Mouse (Mus musculus) erythroblast, adult 5-6 weeks (primary cell): Measurements from ENCODE around the gene Il27. TPM values are rescaled to one million over a fixed set of nuclear protein-coding genes. Genes with fewer than 3 reads are reported as not detected.
A peak's percentile ranks its signal among the peaks of the same experiment; 100 is the strongest.

ENCODE experiments used
- ATAC-seq: replicated peaks from 2 replicates; pipeline ENCODE4 v1.8.0; 2016; ENCODE audit warnings: moderate number of reproducible peaks, mild to moderate bottlenecking, moderate TSS enrichment, inconsistent platforms; ENCODE audit not compliant: poor library complexity, low FRiP score, severe bottlenecking
- total RNA-seq, 2 experiments: library from RNA; stranded (forward) in 1 of 2; stranded (reverse) in 1 of 2; fragments of 150-400 nt in 1 of 2; fragments of 200-764, 138-1000 nt in 1 of 2; gene quantifications; 2 replicates each; pipeline versions ENCODE4 v1.2.3 to v1.2.4; 2015 to 2017; ENCODE audit warnings: low replicate concordance in 2 of 2

Il27 gene
- total RNA-seq, 2 experiments from 2014 or later: not detected

- no peak for ATAC-seq
These were observed 13.1 kb upstream of the Il27 start for GRCm38 (mm10) chr7:126607796-126608195.

DNA sequence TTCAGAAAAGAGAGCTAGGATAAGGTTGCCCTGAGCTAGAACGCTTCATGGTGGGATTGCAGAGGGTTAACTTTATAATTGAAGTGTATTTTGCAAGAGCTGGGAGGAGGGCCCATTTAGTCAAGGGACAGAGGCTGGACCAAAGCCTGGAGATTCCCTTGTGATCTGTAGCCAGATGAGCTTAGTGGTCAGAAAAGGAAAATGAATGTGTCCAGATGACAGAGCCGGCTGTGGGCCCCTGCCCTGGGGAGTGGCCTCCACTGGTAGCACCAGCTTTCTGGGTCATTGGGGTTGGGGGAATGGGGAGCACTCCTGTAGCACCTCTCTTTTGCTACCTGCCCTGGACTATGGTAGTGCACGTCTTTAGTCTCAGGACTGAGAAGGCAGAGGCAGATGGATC, 12.3 kb upstream of the Il27 start:
- no peak for ATAC-seq

GRCm38 (mm10) chr7:126606611-126607010, 11.9 kb upstream of the Il27 start:
- ATAC-seq: no peak

- ATAC-seq: no peak
These were observed 7.9 kb upstream of the Il27 start for GRCm38 (mm10) chr7:126602650-126603049.

DNA sequence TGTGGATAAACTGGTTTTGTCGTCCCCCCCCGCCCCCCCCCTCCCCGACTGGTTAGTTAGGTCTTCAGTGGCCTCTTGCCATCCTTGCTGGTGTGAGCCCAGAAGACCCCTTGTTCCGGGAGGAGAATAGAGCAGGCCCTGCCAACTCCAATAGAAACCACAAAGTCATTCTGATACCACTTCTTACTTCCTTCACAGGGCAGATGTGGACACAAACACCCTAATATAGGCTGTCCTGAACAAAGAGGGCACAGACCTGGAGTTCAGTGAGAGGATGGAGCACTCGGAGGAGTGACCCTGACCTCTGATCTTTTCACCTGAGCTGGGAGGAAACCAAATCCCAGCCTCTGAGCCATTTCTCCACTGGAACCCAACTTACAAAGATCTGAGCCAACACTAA, 7.2 kb upstream of the Il27 start:
- ATAC-seq: no peak

GRCm38 (mm10) chr7:126598919-126599318, 4.2 kb upstream of the Il27 start:
- no peak for ATAC-seq

GRCm38 (mm10) chr7:126596414-126596813, 1.7 kb upstream of the Il27 start:
- ATAC-seq: no peak

DNA sequence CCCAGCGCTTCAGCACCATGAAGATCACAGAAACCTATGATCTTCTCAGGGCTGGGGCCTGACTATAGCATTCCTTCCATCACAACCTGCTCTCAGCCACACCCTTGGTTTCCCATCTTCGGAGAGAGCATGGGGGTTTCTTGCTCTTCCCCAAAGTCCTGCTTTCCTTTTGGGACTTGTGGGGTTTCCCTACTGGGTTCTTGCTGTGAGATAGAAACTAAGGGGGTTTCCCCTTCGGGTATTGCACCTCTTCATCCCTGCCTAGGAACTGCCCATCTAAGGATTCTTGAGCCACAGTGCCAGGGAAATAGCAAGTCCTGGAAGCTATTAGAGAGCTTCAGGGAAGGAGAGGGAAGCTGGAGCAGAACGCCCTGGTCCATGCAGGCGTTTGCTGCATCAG, 1.1 kb upstream of the Il27 start:
- ATAC-seq: no peak

- no peak for ATAC-seq
These were observed 7.0 kb downstream of the Il27 start for GRCm38 (mm10) chr7:126587779-126588178.

DNA sequence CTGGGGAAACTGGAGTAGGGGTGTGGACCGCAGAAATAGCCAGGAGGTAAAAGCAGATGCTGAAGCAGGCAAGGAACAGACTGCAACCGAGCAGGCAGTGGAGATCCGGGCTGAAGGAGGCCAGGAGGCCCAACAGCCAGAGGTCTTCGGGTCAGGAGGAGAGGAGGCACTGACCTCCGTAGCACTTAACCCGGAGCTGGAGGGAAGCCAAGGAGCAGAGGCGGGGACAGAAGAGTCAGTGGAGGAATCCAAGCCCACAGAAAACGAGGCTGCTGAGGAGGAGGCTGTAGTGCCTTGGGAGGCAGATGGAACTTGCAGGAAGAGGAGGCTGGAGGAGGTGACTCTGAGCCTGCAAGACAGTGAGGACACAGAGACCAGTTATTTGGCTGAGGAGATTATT, 7.9 kb downstream of the Il27 start:
- no peak for ATAC-seq

- no peak for ATAC-seq
These were observed 9.0 kb downstream of the Il27 start, which contains the start of gene Cln3 for GRCm38 (mm10) chr7:126585717-126586116. TSS of gene Cln3 (minus strand) at chr7:126585817.

DNA sequence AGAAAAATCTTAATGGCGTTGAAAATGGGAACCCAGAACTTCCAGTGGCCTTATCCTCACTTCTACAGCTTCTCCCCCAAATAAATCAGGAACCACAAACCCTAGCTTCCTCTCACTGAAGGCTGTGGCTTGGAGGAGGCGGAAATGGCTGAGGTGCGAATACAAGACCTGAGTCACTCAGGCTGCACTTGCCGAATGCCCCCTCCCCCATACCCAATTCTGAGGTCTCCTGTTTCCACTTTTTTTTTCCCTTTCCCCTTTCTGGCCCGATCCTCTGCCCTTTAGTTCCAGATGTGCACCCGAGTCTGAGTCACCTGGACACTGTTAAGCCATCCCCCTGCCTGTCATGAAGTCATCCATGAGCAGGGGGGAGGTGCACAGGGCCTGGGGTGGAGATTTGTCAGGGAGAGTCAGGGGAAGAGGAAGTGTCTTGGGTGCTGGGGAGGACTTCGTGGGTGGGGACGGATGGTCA, 10.2 kb downstream of the Il27 start, which contains the start of gene Apobr:
Gene Apobr, plus strand, starts transcription at position 437 of the 472 bp plus-strand sequence.
- no peak for ATAC-seq

DNA sequence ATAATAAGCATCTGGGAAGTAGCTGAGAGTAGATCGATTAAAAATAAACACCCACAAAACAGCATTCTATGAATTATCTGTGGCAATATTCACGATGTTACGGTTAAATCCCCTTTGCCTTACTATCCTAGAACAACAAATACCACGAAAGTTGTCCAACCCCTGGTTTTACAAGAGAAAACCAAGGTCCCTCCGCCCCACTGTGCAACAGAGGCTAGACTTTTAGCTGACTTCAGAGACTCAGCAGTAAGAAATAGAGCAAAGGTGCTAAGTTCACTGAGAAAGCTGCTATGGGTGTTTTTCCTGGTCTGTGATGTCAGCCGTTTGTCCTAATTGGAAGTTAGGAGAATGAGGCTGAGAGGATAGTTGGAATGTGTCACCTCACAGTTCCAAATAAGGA, 11.0 kb downstream of the Il27 start:
- ATAC-seq: no peak

DNA sequence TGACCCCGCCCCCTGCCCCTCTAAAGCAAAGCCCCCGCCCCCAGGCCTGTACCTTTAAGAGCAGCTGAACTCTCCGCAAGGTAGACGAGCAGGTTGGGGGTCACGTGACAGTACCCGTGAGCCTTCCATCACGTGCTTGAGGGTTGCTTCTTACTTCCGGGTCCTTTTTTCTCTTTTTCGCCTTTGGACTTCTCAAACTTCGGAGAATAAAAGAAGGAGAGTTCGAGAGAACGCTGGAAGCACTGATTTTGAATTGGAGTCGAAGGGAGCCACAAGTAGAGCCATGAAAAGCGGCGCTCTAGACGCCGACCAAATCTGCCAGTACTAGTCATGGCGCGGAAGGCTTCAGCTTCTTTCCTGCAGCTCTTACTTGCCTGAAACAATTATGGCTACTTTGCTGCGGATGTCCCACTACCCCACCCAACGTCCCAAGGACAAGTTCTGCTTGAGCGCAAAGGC, 11.5 kb downstream of the Il27 start:
- ATAC-seq: peak; percentile 80

GRCm38 (mm10) chr7:126582759-126583158, 12.0 kb downstream of the Il27 start:
- no peak for ATAC-seq

DNA sequence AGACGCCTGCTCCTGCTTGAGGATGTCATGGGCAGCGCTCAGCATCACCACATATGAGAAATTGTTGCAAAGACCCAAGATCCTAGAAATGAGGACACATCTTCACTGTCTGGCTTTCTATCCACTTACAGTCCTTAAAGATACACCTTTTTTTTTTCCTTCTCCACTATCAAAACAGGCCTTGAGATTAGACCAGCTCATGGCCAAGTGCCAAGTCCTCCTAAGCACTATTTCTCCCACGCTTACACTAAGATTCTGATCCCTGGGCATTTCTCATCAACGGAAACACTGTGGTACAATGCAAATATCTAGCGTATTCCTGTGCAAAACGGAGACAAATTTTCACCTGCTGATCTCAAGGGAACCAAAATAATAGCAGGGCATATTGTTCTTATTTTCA, 13.1 kb downstream of the Il27 start:
- no peak for ATAC-seq

GRCm38 (mm10) chr7:126579172-126579571, 15.6 kb downstream of the Il27 start:
- no peak for ATAC-seq

DNA sequence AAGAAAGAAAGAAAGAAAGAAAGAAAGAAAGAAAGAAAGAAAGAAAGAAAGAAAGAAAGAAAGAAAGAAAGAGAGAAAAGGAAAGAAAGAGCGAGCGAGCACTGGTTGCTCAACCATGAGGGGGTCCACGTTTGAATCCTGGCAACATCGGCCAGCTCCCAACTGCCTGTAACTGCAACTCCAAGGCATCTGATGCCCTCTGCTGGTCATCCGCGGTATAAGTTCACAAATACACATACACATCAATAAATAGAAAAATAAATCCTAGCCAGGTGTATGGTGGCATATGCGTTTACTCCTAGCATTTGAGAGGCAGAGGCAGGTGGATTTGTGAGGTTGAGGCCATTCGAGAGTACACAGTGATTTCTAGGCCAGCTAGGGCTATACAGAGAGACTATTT, 17.8 kb downstream of the Il27 start:
- ATAC-seq: peak; percentile 64

DNA sequence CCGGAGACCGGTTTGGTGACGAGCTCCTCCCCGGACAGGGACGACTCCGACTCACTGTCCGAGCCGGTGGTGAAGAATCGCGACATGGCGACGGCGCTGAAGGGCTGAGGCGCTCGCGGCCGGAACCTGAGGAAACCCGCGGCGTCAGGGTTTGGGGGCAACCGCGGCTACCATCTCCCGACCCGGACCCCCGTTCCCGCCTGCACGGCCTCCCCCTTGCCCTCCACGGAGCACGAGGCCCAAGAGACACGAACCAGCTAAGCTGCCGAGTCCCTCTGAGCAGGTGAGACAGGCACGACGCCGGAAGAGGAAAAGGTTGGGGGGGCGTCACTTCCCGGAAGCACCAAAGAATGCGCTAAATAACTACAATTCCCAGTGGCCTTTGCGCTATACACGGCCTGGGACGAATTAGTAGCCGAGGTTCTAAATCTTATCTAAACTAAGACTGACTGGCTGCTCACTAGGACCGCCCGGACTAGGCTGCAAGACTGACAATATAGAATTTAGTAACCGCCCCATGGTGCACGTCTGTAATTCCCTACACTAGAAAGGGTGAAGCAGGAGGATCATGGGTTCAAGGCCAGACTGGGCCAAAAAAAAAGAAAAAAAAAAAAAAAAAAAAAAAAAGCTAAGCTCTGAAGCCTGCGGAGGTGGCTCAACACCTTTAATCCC, 28.5 kb downstream of the Il27 start, which contains the start of gene Eif3c:
Gene Eif3c, minus strand, starts transcription at position 318 of the 672 bp plus-strand sequence.
- ATAC-seq: peak; percentile 94

- peak; percentile 62 for ATAC-seq
These were observed 29.0 kb downstream of the Il27 start for GRCm38 (mm10) chr7:126565693-126566092.

GRCm38 (mm10) chr7:126556635-126557034, 38.1 kb downstream of the Il27 start:
- no peak for ATAC-seq

GRCm38 (mm10) chr7:126554796-126555195, 39.9 kb downstream of the Il27 start:
- ATAC-seq: no peak
